20 mouse cellular contexts compared by ENCODE assay signal in the genomic region with DNA sequence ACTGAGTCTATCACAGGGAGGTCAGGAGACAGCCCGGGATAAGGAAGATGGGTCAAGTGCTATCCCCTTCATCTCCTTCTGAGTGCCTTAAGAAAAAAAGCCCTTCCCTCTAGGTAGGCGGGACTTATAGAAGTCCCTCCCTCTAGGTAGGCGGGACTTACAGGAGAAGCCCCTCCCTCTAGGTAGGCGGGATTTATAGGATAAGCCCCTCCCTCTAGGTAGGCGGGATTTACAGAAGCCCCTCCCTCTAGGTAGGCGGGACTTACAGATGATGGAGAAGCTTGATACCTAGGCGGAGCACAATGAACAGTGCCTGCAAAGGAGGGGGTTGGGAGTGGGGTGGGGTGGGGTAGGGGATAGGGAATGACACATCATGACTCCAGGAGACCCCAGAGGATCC. TPM values are rescaled to one million over a fixed set of nuclear protein-coding genes. Genes with fewer than 3 reads are reported as not detected.
A peak's percentile ranks its signal among the peaks of the same experiment; 100 is the strongest.
DNase-seq lines count a peak whose midpoint lies in the region; ATAC-seq lines count a peak whose summit lies in the region.
"Had no signal": no experiment of that assay in that cellular context is flagged by ENCODE, and none has a peak within 500 bp of the region (broad histone marks: within the 10 kb centered on the region; RNA-seq: fewer than 3 reads in every experiment).

No protein-coding gene starts in this region.

- no peaks in the 10 kb centered on the region for H3K36me3 ChIP-seq in heart, embryonic 12.5 days
- H3K36me3 ChIP-seq: heart, embryonic 15.5 days; hindbrain, embryonic 10.5 days; limb, embryonic 10.5 days; lung, embryonic 15.5 days; midbrain, embryonic 13.5 days had no signal

- H3K4me3 ChIP-seq in heart, embryonic 12.5 days = no peak overlapping the region
- H3K4me3 ChIP-seq: erythroblast, embryonic 14.5 days; heart, embryonic 15.5 days; hindbrain, embryonic 10.5 days; limb, embryonic 10.5 days; lung, embryonic 15.5 days; midbrain, embryonic 13.5 days had no signal

- peak; percentile 4 for DNase-seq in retina, adult 2 months (ENCODE audit: low read depth, low spot score)
- no peak for DNase-seq in retina, postnatal 1 day
- peak; percentile 59 for DNase-seq in R1 (ENCODE audit: low read depth, low spot score)
- no peak for DNase-seq in thymus, postnatal 14 days
- no peak for DNase-seq in ovary, postnatal 10 days (ENCODE audit: low spot score)
- DNase-seq in heart, adult 9 months (ENCODE audit: low spot score in 2 of 2) = no peak
- DNase-seq: cerebellum, adult 11-12 months; right cerebral cortex, postnatal 14 days; thymus, postnatal 4 days had no signal

- H3K9ac ChIP-seq in heart, embryonic 12.5 days = no peak overlapping the region
- H3K9ac ChIP-seq: heart, embryonic 15.5 days; lung, embryonic 15.5 days; midbrain, embryonic 13.5 days had no signal

- H3K4me1 ChIP-seq in heart, embryonic 12.5 days (replicated peaks) = peaks cover 18% of the 10 kb centered on the region
- H3K4me1 ChIP-seq: midbrain, embryonic 13.5 days had no signal

- H3K9me3 ChIP-seq in heart, embryonic 12.5 days (replicated peaks) = no peaks in the 10 kb centered on the region
- H3K9me3 ChIP-seq: heart, embryonic 15.5 days; hindbrain, embryonic 10.5 days; limb, embryonic 10.5 days; lung, embryonic 15.5 days; midbrain, embryonic 13.5 days had no signal

- peaks cover 2% of the 10 kb centered on the region for H3K27me3 ChIP-seq in heart, embryonic 12.5 days (replicated peaks)
- H3K27me3 ChIP-seq: lung, embryonic 15.5 days; midbrain, embryonic 13.5 days; Patski had no signal

- peak; percentile 6 for ATAC-seq in inflammation-experienced regulatory T-cells, adult 6 months
- no peak for ATAC-seq in heart, embryonic 12.5 days (ENCODE audit: insufficient number of reproducible peaks, low FRiP score)
- ATAC-seq: forebrain, embryonic 14.5 days; midbrain, embryonic 13.5 days; Patski had no signal

- H3K27ac ChIP-seq in heart, embryonic 12.5 days (ENCODE audit: poor library complexity, severe bottlenecking) = no peak overlapping the region
- H3K27ac ChIP-seq: heart, embryonic 15.5 days; hindbrain, embryonic 10.5 days; limb, embryonic 10.5 days; lung, embryonic 15.5 days; midbrain, embryonic 13.5 days had no signal

- H3K4me2 ChIP-seq in heart, embryonic 12.5 days = no peak overlapping the region
- H3K4me2 ChIP-seq: heart, embryonic 15.5 days; liver, embryonic 11.5 days; lung, embryonic 15.5 days; midbrain, embryonic 13.5 days had no signal

- WGBS in heart, embryonic 12.5 days = 69% methylated on average over 7 of the region's 7 CpGs

RNA-seq across cellular contexts. Expression of gene Tmprss6, which starts 11.7 kb away (rescaled TPM):
- not detected for polyA plus RNA-seq in inflammation-experienced regulatory T-cells, adult 6 months (2017; shearing (Covaris generic))
- 0.19 and 0.30 TPM in 2 replicates for polyA plus RNA-seq in heart, embryonic 12.5 days (2016; fragmentation: Nextera tagmentation; extraction: Ambion mirVana)
- polyA plus RNA-seq: hindbrain, embryonic 10.5 days had no signal

RNA-seq across cellular contexts. Expression of gene Il2rb, which starts 15.0 kb away (rescaled TPM):
- polyA plus RNA-seq in inflammation-experienced regulatory T-cells, adult 6 months (2017; shearing (Covaris generic)) = 100 to 1,000 TPM; 427 to 674 (median 450) TPM
- 0.09 TPM in 1 of 2 replicates, not detected in the other for polyA plus RNA-seq in heart, embryonic 12.5 days (2016; fragmentation: Nextera tagmentation; extraction: Ambion mirVana)
- polyA plus RNA-seq: forebrain, embryonic 14.5 days; hindbrain, embryonic 10.5 days; limb, embryonic 10.5 days; midbrain, embryonic 13.5 days had no signal

RNA-seq across cellular contexts. Expression of gene C1qtnf6, which starts 51.1 kb away (rescaled TPM):
- polyA plus RNA-seq in inflammation-experienced regulatory T-cells, adult 6 months (2017; shearing (Covaris generic)) = 10 to 100 TPM in 1 of 3 experiments, 1 to 10 TPM in 2; 7.7 to 24.3 (median 8.0) TPM
- 30.4 and 32.4 TPM in 2 replicates for polyA plus RNA-seq in heart, embryonic 12.5 days (2016; fragmentation: Nextera tagmentation; extraction: Ambion mirVana)
- polyA plus RNA-seq: erythroblast, embryonic 14.5 days had no signal

RNA-seq across cellular contexts. Expression of gene Kctd17, which starts 51.7 kb away (rescaled TPM):
- 10 to 100 TPM in 1 of 3 experiments, 1 to 10 TPM in 2; 7.5 to 14.9 (median 8.8) TPM for polyA plus RNA-seq in inflammation-experienced regulatory T-cells, adult 6 months (2017; shearing (Covaris generic))
- polyA plus RNA-seq in heart, embryonic 12.5 days (2016; fragmentation: Nextera tagmentation; extraction: Ambion mirVana) = 19.9 and 21.6 TPM in 2 replicates

Comparison
In these comparisons a context has a peak if more than half of its experiments do, and no peak if none do; other contexts are left out.
1. DNase-seq: peak in retina, adult 2 months (single experiment) and R1 (single experiment); none in retina, postnatal 1 day (single experiment), thymus, postnatal 14 days (single experiment), ovary, postnatal 10 days (single experiment) and heart, adult 9 months (0 of 2).
2. RNA of gene Il2rb, which starts 15.0 kb away (polyA plus RNA-seq): 427 to 674 TPM in inflammation-experienced regulatory T-cells, adult 6 months; 0.09 TPM in heart, embryonic 12.5 days; every median in the first group is over 100 times any median in the second.